20 mouse cellular contexts compared by ENCODE assay signal in genomic region chr11:104317631-104318030, GRCm38 (mm10).
DNase-seq lines count a peak whose midpoint lies in the region; ATAC-seq and TF ChIP-seq lines count a peak whose summit lies in the region.
"Had no signal": no experiment of that assay in that cellular context is flagged by ENCODE, and none has a peak within 500 bp of the region (broad histone marks: within the 10 kb centered on the region; RNA-seq: fewer than 3 reads in every experiment).

No protein-coding gene starts in this region.

- no peak for TF ChIP-seq POLR2A in kidney, adult 2 months (IDR thresholded peaks at IDR 0.05; ENCODE audit: low read depth, low read length)

- no peaks in the 10 kb centered on the region for H3K27me3 ChIP-seq in liver, postnatal 0 days (ENCODE audit: insufficient read depth, low read length)
- H3K27me3 ChIP-seq in liver, embryonic 14.5 days (ENCODE audit: control insufficient read depth, insufficient read depth, low read length) = no peaks in the 10 kb centered on the region
- H3K27me3 ChIP-seq in kidney, adult 2 months (replicated peaks; ENCODE audit: control insufficient read depth, insufficient read depth, low read length) = no peaks in the 10 kb centered on the region
- peaks cover 13% of the 10 kb centered on the region; the same call in 1 of the 2 replicates for H3K27me3 ChIP-seq in hindbrain, embryonic 12.5 days
- H3K27me3 ChIP-seq: CH12.LX; embryonic facial prominence, embryonic 15.5 days; heart, embryonic 12.5 days had no signal

- H3K9ac ChIP-seq in liver, postnatal 0 days (replicated peaks) = no peak overlapping the region
- H3K9ac ChIP-seq in liver, embryonic 14.5 days (replicated peaks) = no peak overlapping the region
- H3K9ac ChIP-seq in hindbrain, embryonic 12.5 days = no peak overlapping the region
- H3K9ac ChIP-seq: embryonic facial prominence, embryonic 15.5 days; heart, embryonic 12.5 days had no signal

- no peak overlapping the region for H3K27ac ChIP-seq in liver, postnatal 0 days (ENCODE audit: low read depth)
- H3K27ac ChIP-seq in liver, embryonic 14.5 days = no peak overlapping the region
- H3K27ac ChIP-seq in left cerebral cortex, adult 2 months = no peak overlapping the region
- H3K27ac ChIP-seq in kidney, adult 2 months (ENCODE audit: insufficient read depth, low read depth, low read length) = no peak overlapping the region
- no peak overlapping the region for H3K27ac ChIP-seq in hindbrain, embryonic 12.5 days
- H3K27ac ChIP-seq: embryonic facial prominence, embryonic 15.5 days; hindbrain, postnatal 0 days had no signal

- 42% methylated on average over 3 of the region's 3 CpGs for WGBS in liver, postnatal 0 days (ENCODE audit: insufficient replicate concordance)
- 32% methylated on average over 3 of the region's 3 CpGs for WGBS in liver, embryonic 14.5 days (ENCODE audit: insufficient replicate concordance)
- 90% methylated on average over 3 of the region's 3 CpGs for WGBS in kidney, adult 2 months
- 75% methylated on average over 3 of the region's 3 CpGs for WGBS in hindbrain, embryonic 12.5 days

- intact Hi-C loops in left cerebral cortex, adult 2 months (cut with DNase I) = loop anchor here (2.0 to 10.0 kb wide), 3 partner anchors 143 to 807 kb away; partner anchors contain the start of gene Mettl2

- H3K36me3 ChIP-seq in liver, postnatal 0 days (replicated peaks; ENCODE audit: insufficient read depth, low read length) = no peaks in the 10 kb centered on the region
- no peaks in the 10 kb centered on the region for H3K36me3 ChIP-seq in liver, embryonic 14.5 days (replicated peaks; ENCODE audit: control insufficient read depth, insufficient read depth, low read depth)
- H3K36me3 ChIP-seq in kidney, adult 2 months (ENCODE audit: control insufficient read depth, insufficient read depth, low read length) = no peaks in the 10 kb centered on the region
- H3K36me3 ChIP-seq in hindbrain, embryonic 12.5 days = peaks cover 12% of the 10 kb centered on the region; the same call in 1 of the 2 replicates
- H3K36me3 ChIP-seq: embryonic facial prominence, embryonic 15.5 days; forebrain, embryonic 10.5 days; heart, embryonic 12.5 days had no signal

- DNase-seq in liver = peak; percentile 24
- no peak for DNase-seq in liver, postnatal 0 days
- peak; percentile 32 for DNase-seq in c-Kit-positive CD71-positive TER-119-negative erythroid progenitor cells, embryonic 14.5 days (ENCODE audit: low read depth)
- DNase-seq in liver, embryonic 14.5 days (ENCODE audit: low read depth in 3 of 3, low spot score in 3 of 3) = peak in 1 of 3 experiments; percentile 13
- no peak for DNase-seq in left cerebral cortex, adult 2 months (ENCODE audit: extremely low spot score in 1 of 2, low spot score in 2 of 2)
- no peak for DNase-seq in kidney, adult 2 months
- DNase-seq: adrenal gland, adult 8-10 months; cerebellum, adult 11 months; cerebellum, adult 8-10 months; cerebellum, postnatal 14 days; embryo, embryonic 11 days; gastrocnemius, postnatal 10 days had no signal

- no peak overlapping the region for H3K4me2 ChIP-seq in liver, postnatal 0 days (ENCODE audit: low read depth, low read length)
- no peak overlapping the region for H3K4me2 ChIP-seq in liver, embryonic 14.5 days (ENCODE audit: low read depth)
- no peak overlapping the region for H3K4me2 ChIP-seq in hindbrain, embryonic 12.5 days (replicated peaks)

- H3K4me3 ChIP-seq in liver, postnatal 0 days (ENCODE audit: low read depth, low read length) = no peak overlapping the region
- H3K4me3 ChIP-seq in liver, embryonic 14.5 days (ENCODE audit: insufficient read depth in 1 of 2, low read depth in 2 of 2, low read length in 2 of 2) = no peak overlapping the region
- H3K4me3 ChIP-seq in left cerebral cortex, adult 2 months = no peak overlapping the region
- no peak overlapping the region for H3K4me3 ChIP-seq in kidney, adult 2 months (ENCODE audit: insufficient read depth, low read depth, low read length)
- no peak overlapping the region for H3K4me3 ChIP-seq in hindbrain, embryonic 12.5 days
- H3K4me3 ChIP-seq: embryonic facial prominence, embryonic 15.5 days; erythroblast, embryonic 14.5 days; forebrain, embryonic 10.5 days; heart, embryonic 12.5 days had no signal

- peaks cover 3% of the 10 kb centered on the region; the same call in 1 of the 2 replicates for H3K9me3 ChIP-seq in liver, postnatal 0 days (ENCODE audit: low read length)
- no peaks in the 10 kb centered on the region for H3K9me3 ChIP-seq in liver, embryonic 14.5 days (ENCODE audit: control insufficient read depth, low read length)
- H3K9me3 ChIP-seq in hindbrain, embryonic 12.5 days (replicated peaks) = no peaks in the 10 kb centered on the region
- H3K9me3 ChIP-seq: embryonic facial prominence, embryonic 15.5 days; forebrain, embryonic 10.5 days; heart, embryonic 12.5 days had no signal

- peaks cover 5% of the 10 kb centered on the region for H3K4me1 ChIP-seq in liver, postnatal 0 days (ENCODE audit: insufficient read depth)
- H3K4me1 ChIP-seq in liver, embryonic 14.5 days (replicated peaks; ENCODE audit: control insufficient read depth in 2 of 2, insufficient read depth in 2 of 2, low read length in 1 of 2) = peaks cover 5 to 12% of the 10 kb centered on the region in 2 experiments; a peak in 3 of 4 replicates
- H3K4me1 ChIP-seq in kidney, adult 2 months (ENCODE audit: control insufficient read depth, insufficient read depth, low read length) = no peaks in the 10 kb centered on the region; the same call in 1 of the 2 replicates
- H3K4me1 ChIP-seq in hindbrain, embryonic 12.5 days = peaks cover 24% of the 10 kb centered on the region

- TF ChIP-seq CTCF in liver, postnatal 0 days (IDR thresholded peaks at IDR 0.05; ENCODE audit: low read depth) = no peak
- no peak for TF ChIP-seq CTCF in liver, embryonic 14.5 days (IDR thresholded peaks at IDR 0.05; ENCODE audit: low read depth)
- no peak for TF ChIP-seq CTCF in left cerebral cortex, adult 2 months (IDR thresholded peaks at IDR 0.05)
- no peak for TF ChIP-seq CTCF in kidney, adult 2 months (conservative IDR thresholded peaks at IDR 0.05; ENCODE audit: insufficient read depth, insufficient read length, low read depth, low read length)

- no peak for ATAC-seq in liver, postnatal 0 days
- peak; percentile 34; the same call in 1 of the 2 replicates for ATAC-seq in liver, embryonic 14.5 days (ENCODE audit: insufficient read depth)
- no peak for ATAC-seq in hindbrain, embryonic 12.5 days (ENCODE audit: low FRiP score)
- ATAC-seq: forebrain, embryonic 14.5 days had no signal

- no peak for TF ChIP-seq EP300 in liver, postnatal 0 days (IDR thresholded peaks at IDR 0.05; ENCODE audit: low read depth)
- TF ChIP-seq EP300 in liver, embryonic 14.5 days (IDR thresholded peaks at IDR 0.05; ENCODE audit: low read depth) = no peak

Comparison
In these comparisons a context has a peak if more than half of its experiments do, and no peak if none do; other contexts are left out.
1. DNase-seq: peak in liver (single experiment) and c-Kit-positive CD71-positive TER-119-negative erythroid progenitor cells, embryonic 14.5 days (single experiment); none in liver, postnatal 0 days (single experiment), left cerebral cortex, adult 2 months (0 of 2) and kidney, adult 2 months (single experiment).